Mouse (Mus musculus) T-helper 2 cell (primary cell): ENCODE data around the gene B4galnt1.

Source experiments
- in situ Hi-C: fragments of 300-600 bp; cut with MboI, MseI; formaldehyde crosslinking; loops from one replicate; pipeline ENCODE4 v1.15.1; 2025; ENCODE audit warnings: high pct_unique_total_duplicates

B4galnt1 gene

GRCm38 (mm10) chr10:127208921-127209320 lies 43.9 kb downstream of the B4galnt1 start:
- in situ Hi-C loops: no loop called here

- in situ Hi-C loops: no loop called here
These were observed 45.0 kb downstream of the B4galnt1 start for GRCm38 (mm10) chr10:127209928-127210570.

- in situ Hi-C loops: no loop called here
These were observed 46.0 kb downstream of the B4galnt1 start for GRCm38 (mm10) chr10:127210961-127211405.

- in situ Hi-C loops: no loop called here
These were observed 46.4 kb downstream of the B4galnt1 start, which contains the start of gene Pip4k2c for GRCm38 (mm10) chr10:127211414-127211854. TSS of gene Pip4k2c (minus strand) at chr10:127211585.

- in situ Hi-C loops: no loop called here
These were observed 48.2 kb downstream of the B4galnt1 start for GRCm38 (mm10) chr10:127213272-127213671.

GRCm38 (mm10) chr10:127213704-127214421 lies 48.8 kb downstream of the B4galnt1 start:
- in situ Hi-C loops: no loop called here

GRCm38 (mm10) chr10:127214422-127214803 lies 49.4 kb downstream of the B4galnt1 start:
- in situ Hi-C loops: no loop called here

GRCm38 (mm10) chr10:127216456-127216855 lies 51.4 kb downstream of the B4galnt1 start:
- in situ Hi-C loops: no loop called here

- in situ Hi-C loops: no loop called here
These were observed 52.2 kb downstream of the B4galnt1 start for GRCm38 (mm10) chr10:127217177-127217576.

- in situ Hi-C loops: no loop called here
These were observed 53.3 kb downstream of the B4galnt1 start for GRCm38 (mm10) chr10:127218339-127218738.
